Mouse (Mus musculus) heart, embryonic 14.5 days (tissue): ENCODE measurements around the gene Prss29. TPM values are rescaled to one million over a fixed set of nuclear protein-coding genes. Genes with fewer than 3 reads are reported as not detected.

ENCODE experiments used
- ATAC-seq: fragments of 200-750 bp; cut with Nextera tagmentation; 2 replicates; pipeline ENCODE4 v1.8.0; 2017; ENCODE audit warnings: low read depth, moderate TSS enrichment; ENCODE audit not compliant: insufficient number of reproducible peaks, insufficient read depth, low FRiP score
- H3K27ac ChIP-seq, 2 experiments: fragments of 200-500 bp in 1 of 2; fragments of 300-500 bp in 1 of 2; sonication (generic) in 1 of 2; replicated peaks in 1 of 2; 2 replicates each; pipeline ENCODE4 v1.5.1; 2012 to 2014; ENCODE audit warnings: low read depth in 2 of 2, low read length in 2 of 2, control low read depth in 1 of 2, mild to moderate bottlenecking in 1 of 2, mixed read lengths in 1 of 2; ENCODE audit not compliant: control insufficient read depth in 1 of 2, insufficient read depth in 1 of 2
- H3K27me3 ChIP-seq: fragments of 300-500 bp; sonication (generic); 2 replicates; pipeline ENCODE4 v1.6.1; 2014; ENCODE audit warnings: mild to moderate bottlenecking, low read length, control low read depth; ENCODE audit not compliant: control insufficient read depth, insufficient read depth
- H3K36me3 ChIP-seq: fragments of 300-500 bp; sonication (generic); 2 replicates; pipeline ENCODE4 v1.6.1; 2014; ENCODE audit warnings: mild to moderate bottlenecking, control low read depth, low read length, mixed read lengths; ENCODE audit not compliant: control insufficient read depth, insufficient read depth
- H3K4me1 ChIP-seq, 2 experiments: fragments of 200-500 bp in 1 of 2; fragments of 300-500 bp in 1 of 2; sonication (generic) in 1 of 2; 2 replicates each; pipeline ENCODE4 v1.6.1; 2012 to 2014; ENCODE audit warnings: low read length in 2 of 2, control low read depth in 1 of 2, mixed read lengths in 1 of 2; ENCODE audit not compliant: control insufficient read depth in 2 of 2, insufficient read depth in 2 of 2
- H3K4me2 ChIP-seq: fragments of 300-500 bp; sonication (generic); 2 replicates; pipeline ENCODE4 v1.6.1; 2014; ENCODE audit warnings: mild to moderate bottlenecking, low read length
- H3K4me3 ChIP-seq, 2 experiments: fragments of 200-500 bp in 1 of 2; fragments of 300-500 bp in 1 of 2; sonication (generic) in 1 of 2; 2 replicates each; pipeline ENCODE4 v1.5.1; 2012 to 2014; ENCODE audit warnings: low read length in 2 of 2, mild to moderate bottlenecking in 2 of 2, control low read depth in 1 of 2, low read depth in 1 of 2, moderate library complexity in 1 of 2; ENCODE audit not compliant: control insufficient read depth in 1 of 2, insufficient read depth in 1 of 2
- H3K9ac ChIP-seq: fragments of 300-500 bp; sonication (generic); 2 replicates; pipeline ENCODE4 v1.6.1; 2014; ENCODE audit warnings: mild to moderate bottlenecking, low read length
- H3K9me3 ChIP-seq: fragments of 300-500 bp; sonication (generic); 2 replicates; pipeline ENCODE4 v1.6.1; 2016; ENCODE audit warnings: low read length, control low read depth; ENCODE audit not compliant: control insufficient read depth
- WGBS: fragments of 180-500 bp; shearing (Covaris S2); extraction: QIAGEN DNeasy Blood & Tissue Kit; methylation state at CpG from one replicate; pipeline ENCODE4 v1.1.7; 2014; 5-methylcytosine and 5-hydroxymethylcytosine counted together
- polyA plus RNA-seq: library from polyadenylated mRNA; unstranded; fragments of >200 nt; fragmentation: Nextera tagmentation; extraction: Ambion mirVana; gene quantifications from 2 replicates; pipeline ENCODE4 v1.2.1, GENCODE M21; 2014

Prss29 gene
- polyA plus RNA-seq, 1 experiment from 2014 or later = not detected

- H3K9ac ChIP-seq = no peak overlapping the region
- no peak overlapping the region for H3K27ac ChIP-seq
- H3K4me2 ChIP-seq = no peak overlapping the region
- no peaks in the 10 kb centered on the region for H3K4me1 ChIP-seq
- no peaks in the 10 kb centered on the region for H3K9me3 ChIP-seq
- no peak for ATAC-seq
- WGBS = 80% methylated on average over 8 of the region's 8 CpGs
- no peaks in the 10 kb centered on the region for H3K36me3 ChIP-seq
- H3K27me3 ChIP-seq = no peaks in the 10 kb centered on the region
- H3K4me3 ChIP-seq = no peak overlapping the region
Observed at GRCm38 (mm10) chr17:25320819-25321218, 2.4 kb downstream of the Prss29 start.

- no peaks in the 10 kb centered on the region for H3K27me3 ChIP-seq
- H3K9ac ChIP-seq = no peak overlapping the region
- H3K27ac ChIP-seq = no peak overlapping the region
- 18% methylated on average over 2 of the region's 2 CpGs for WGBS
- H3K9me3 ChIP-seq = no peaks in the 10 kb centered on the region
- no peaks in the 10 kb centered on the region for H3K4me1 ChIP-seq
- H3K4me2 ChIP-seq = no peak overlapping the region
- no peak overlapping the region for H3K4me3 ChIP-seq
- ATAC-seq = no peak
- H3K36me3 ChIP-seq = no peaks in the 10 kb centered on the region
Observed at GRCm38 (mm10) chr17:25322930-25323329, 4.5 kb downstream of the Prss29 start.

DNA sequence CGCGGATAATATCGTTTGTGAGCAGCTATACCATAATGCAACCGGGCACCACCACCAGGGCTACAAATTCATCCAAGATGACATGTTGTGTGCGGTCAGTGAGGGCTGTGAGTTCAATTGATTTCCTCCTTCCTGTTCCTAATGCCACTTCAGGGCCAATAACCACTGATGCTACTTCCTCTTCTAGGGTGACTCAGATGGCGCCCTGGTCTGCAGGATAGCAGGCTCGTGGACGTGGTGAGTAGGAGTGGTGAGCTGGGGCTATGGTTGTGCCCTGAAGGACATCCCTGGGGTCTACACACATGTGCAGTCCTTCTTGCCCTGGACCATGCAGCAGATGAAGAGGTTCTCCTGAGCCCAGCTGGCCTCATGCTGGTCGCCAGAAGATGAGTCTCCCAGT lies 13.9 kb downstream of the Prss29 start:
- Histone ChIP-seq H3K9me3 (no peaks in the 10 kb centered on the region), H3K4me1 (no peaks in the 10 kb centered on the region), H3K4me3 (no peak overlapping the region), H3K4me2 (no peak overlapping the region), H3K27ac (no peak overlapping the region), H3K27me3 (peaks cover 20% of the 10 kb centered on the region), H3K36me3 (no peaks in the 10 kb centered on the region), H3K9ac (no peak overlapping the region)
- WGBS = 63% methylated on average over 9 of the region's 9 CpGs
- ATAC-seq = no peak

DNA sequence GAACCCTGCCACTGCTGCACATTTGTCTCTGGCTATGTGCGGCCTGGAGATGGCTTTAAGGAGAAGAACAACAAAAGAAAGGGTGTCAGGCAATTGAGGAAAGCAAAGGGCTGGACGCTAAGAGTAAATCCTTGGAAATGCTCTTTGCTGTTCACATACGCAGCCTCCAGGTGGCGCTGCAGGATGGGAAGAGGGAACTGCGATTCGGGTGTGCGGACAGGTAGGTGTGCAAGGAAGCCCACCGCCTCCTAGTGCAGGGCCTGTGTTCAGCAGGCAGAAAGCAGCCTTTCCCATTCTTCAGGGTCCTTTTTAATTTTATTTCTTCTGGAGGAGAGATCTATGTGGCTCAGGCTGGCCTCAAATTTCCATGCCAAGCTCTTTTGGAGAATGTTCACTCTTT lies 15.5 kb downstream of the Prss29 start:
- no peak overlapping the region for H3K27ac ChIP-seq
- H3K4me1 ChIP-seq = no peaks in the 10 kb centered on the region
- no peak overlapping the region for H3K9ac ChIP-seq
- H3K4me3 ChIP-seq = no peak overlapping the region
- no peak for ATAC-seq
- peaks cover 17% of the 10 kb centered on the region for H3K27me3 ChIP-seq
- no peak overlapping the region for H3K4me2 ChIP-seq
- no peaks in the 10 kb centered on the region; the same call in 1 of the 2 replicates for H3K9me3 ChIP-seq
- WGBS = under 1% methylated on average over 8 of the region's 8 CpGs
- no peaks in the 10 kb centered on the region for H3K36me3 ChIP-seq

GRCm38 (mm10) chr17:25338218-25338617 lies 19.8 kb downstream of the Prss29 start:
- H3K4me1 ChIP-seq = no peaks in the 10 kb centered on the region

DNA sequence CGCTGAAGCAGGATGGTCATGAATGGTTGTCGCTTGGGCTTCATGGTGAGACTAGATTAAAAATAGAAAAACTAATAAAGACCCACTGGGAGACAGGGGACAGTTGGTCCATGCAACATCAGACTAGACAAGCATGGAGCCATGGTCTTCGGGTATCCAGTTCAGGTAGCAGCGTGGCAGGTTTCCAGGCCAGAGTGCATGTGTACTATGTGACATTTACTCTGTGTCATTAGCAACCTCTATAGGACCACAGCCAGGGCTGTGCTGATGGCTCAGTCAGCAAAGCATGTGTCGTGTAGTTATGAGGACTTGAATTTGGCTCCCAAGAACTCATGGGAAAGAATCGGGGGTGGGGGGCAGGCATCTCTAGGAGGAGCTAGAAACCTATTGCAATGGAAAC lies 21.5 kb downstream of the Prss29 start:
- Histone ChIP-seq H3K27me3 (no peaks in the 10 kb centered on the region; the same call in 1 of the 2 replicates), H3K9ac (no peak overlapping the region), H3K36me3 (no peaks in the 10 kb centered on the region), H3K4me1 (no peaks in the 10 kb centered on the region), H3K4me2 (no peak overlapping the region), H3K4me3 (no peak overlapping the region), H3K9me3 (no peaks in the 10 kb centered on the region; the same call in 1 of the 2 replicates), H3K27ac (no peak overlapping the region)
- no peak for ATAC-seq
- WGBS = 77% methylated on average over 6 of the region's 6 CpGs

More at GRCm38 (mm10) chr17:25338218-25338617, 19.8 kb downstream of the Prss29 start:
- ATAC-seq = no peak
- Histone ChIP-seq H3K4me2 (no peak overlapping the region), H3K4me3 (no peak overlapping the region), H3K9ac (no peak overlapping the region), H3K9me3 (no peaks in the 10 kb centered on the region; the same call in 1 of the 2 replicates), H3K27ac (no peak overlapping the region), H3K27me3 (peaks cover 6% of the 10 kb centered on the region), H3K36me3 (no peaks in the 10 kb centered on the region)
- 87% methylated on average over 4 of the region's 4 CpGs for WGBS

- no peaks in the 10 kb centered on the region; the same call in 1 of the 2 replicates for H3K9me3 ChIP-seq
- no peak for ATAC-seq
- no peak overlapping the region for H3K27ac ChIP-seq
- no peak overlapping the region for H3K4me2 ChIP-seq
- WGBS = 70% methylated on average over 3 of the region's 3 CpGs
- H3K36me3 ChIP-seq = no peaks in the 10 kb centered on the region
- H3K27me3 ChIP-seq = no peaks in the 10 kb centered on the region; the same call in 1 of the 2 replicates
- H3K9ac ChIP-seq = no peak overlapping the region
- no peaks in the 10 kb centered on the region for H3K4me1 ChIP-seq
- H3K4me3 ChIP-seq = no peak overlapping the region
Observed at GRCm38 (mm10) chr17:25341490-25341889, 23.0 kb downstream of the Prss29 start.

DNA sequence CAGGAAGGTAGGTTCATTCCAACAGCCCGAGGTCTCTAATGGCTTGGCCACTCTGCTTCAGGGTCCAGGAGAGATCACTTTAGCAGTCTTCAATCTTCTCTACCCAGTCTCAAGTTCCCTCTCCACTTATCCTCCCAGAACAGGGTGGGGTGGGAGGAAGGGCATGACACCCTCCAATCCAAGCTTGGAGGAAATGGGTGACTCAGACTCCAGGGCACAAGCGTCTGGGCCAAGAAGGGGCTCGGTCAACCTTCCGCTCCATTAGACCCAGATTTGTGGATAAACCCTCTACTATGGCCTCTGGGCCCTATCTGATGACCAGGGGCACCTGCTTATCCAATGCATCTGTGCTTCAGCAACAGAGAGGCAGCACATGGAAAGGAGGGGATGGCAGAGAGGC lies 27.0 kb downstream of the Prss29 start, which contains the start of gene Tpsab1:
Tpsab1 (minus strand) TSS at position 101 of the 400 bp plus-strand sequence.
- H3K9me3 ChIP-seq = no peaks in the 10 kb centered on the region
- H3K36me3 ChIP-seq = no peaks in the 10 kb centered on the region
- no peaks in the 10 kb centered on the region; the same call in 1 of the 2 replicates for H3K27me3 ChIP-seq
- no peak within 1 kb of the TSS for H3K4me2 ChIP-seq
- H3K9ac ChIP-seq = no peak within 1 kb of the TSS
- no peak within 1 kb of the TSS for H3K4me3 ChIP-seq
- no peaks in the 10 kb centered on the region for H3K4me1 ChIP-seq
- ATAC-seq = no peak
- WGBS = 82% methylated on average over 4 of the region's 4 CpGs
- no peak within 1 kb of the TSS for H3K27ac ChIP-seq
